Mouse (Mus musculus) embryonic facial prominence, embryonic 10.5 days (tissue): ENCODE measurements around the gene Olfr1419. TPM values are rescaled to one million over a fixed set of nuclear protein-coding genes. Genes with fewer than 3 reads are reported as not detected.
"Not testable (repeated sequence)": the region's sequence is repeated elsewhere in the genome, so short reads cannot be mapped to it uniquely, and the experiment has no call there.

Experiments used
- DNase-seq: peaks from one replicate; pipeline ENCODE4 v3.0.0-alpha.2; 2017; ENCODE audit warnings: low spot score
- H3K27ac ChIP-seq: fragments of 300-500 bp; sonication (generic); replicated peaks from 2 replicates; pipeline ENCODE4 v1.5.1; 2016; ENCODE audit warnings: mild to moderate bottlenecking
- H3K27me3 ChIP-seq: fragments of 300-500 bp; sonication (generic); replicated peaks from 2 replicates; pipeline ENCODE4 v1.6.1; 2016; ENCODE audit warnings: low read depth, mild to moderate bottlenecking; ENCODE audit not compliant: poor library complexity, severe bottlenecking
- H3K36me3 ChIP-seq: fragments of 300-500 bp; sonication (generic); replicated peaks from 2 replicates; pipeline ENCODE4 v1.6.1; 2016; ENCODE audit warnings: mild to moderate bottlenecking, moderate library complexity
- H3K4me1 ChIP-seq: fragments of 300-500 bp; sonication (generic); 2 replicates; pipeline ENCODE4 v1.6.1; 2016
- H3K4me3 ChIP-seq: fragments of 300-500 bp; sonication (generic); 2 replicates; pipeline ENCODE4 v1.5.1; 2016; ENCODE audit warnings: mild to moderate bottlenecking, moderate library complexity
- H3K9me3 ChIP-seq: fragments of 300-500 bp; sonication (generic); 2 replicates; pipeline ENCODE4 v1.6.1; 2016; ENCODE audit warnings: mild to moderate bottlenecking
- whole genome bisulfite sequencing: fragments of 180-500 bp; shearing (Covaris S2); methylation state at CpG from one replicate; pipeline ENCODE4 v1.1.7; 2016; 5-methylcytosine and 5-hydroxymethylcytosine counted together
- polyA plus RNA-seq: library from polyadenylated mRNA; unstranded; fragments of >200 nt; fragmentation: Nextera tagmentation; extraction: Ambion mirVana; gene quantifications from 2 replicates; pipeline ENCODE4 v1.2.1, GENCODE M21; 2016

Gene Olfr1419
- polyA plus RNA-seq = not detected in 2 replicates

- no peaks in the 10 kb centered on the region for H3K27me3 ChIP-seq
- no peak for DNase-seq
- no peaks in the 10 kb centered on the region for H3K36me3 ChIP-seq
- H3K4me3 ChIP-seq = no peak within 1 kb of the TSS
- H3K27ac ChIP-seq = no peak within 1 kb of the TSS
- WGBS = 49% methylated on average over 1 of the region's 1 CpGs
- no peaks in the 10 kb centered on the region for H3K4me1 ChIP-seq
- H3K9me3 ChIP-seq = no peaks in the 10 kb centered on the region
Measured at GRCm38 (mm10) chr19:11875006-11875405, at the start of gene Olfr1419. Gene Olfr1419, minus strand, starts transcription at chr19:11875106.

- not testable (repeated sequence) for DNase-seq, H3K4me3 ChIP-seq, H3K27me3 ChIP-seq, H3K9me3 ChIP-seq, H3K27ac ChIP-seq, H3K4me1 ChIP-seq
- peaks cover 86% of the 10 kb centered on the region for H3K36me3 ChIP-seq
- 97% methylated on average over 2 of the region's 2 CpGs for WGBS
Measured at GRCm38 (mm10) chr19:11922515-11922914, 47.6 kb upstream of the Olfr1419 start.

GRCm38 (mm10) chr19:11922068-11922467 is 47.2 kb upstream of the Olfr1419 start:
- Histone ChIP-seq H3K4me3 (no peak overlapping the region), H3K27me3 (no peaks in the 10 kb centered on the region), H3K36me3 (peaks cover 86% of the 10 kb centered on the region), H3K27ac (no peak overlapping the region), H3K4me1 (no peaks in the 10 kb centered on the region), H3K9me3 (no peaks in the 10 kb centered on the region)
- no peak for DNase-seq
- 84% methylated on average over 1 of the region's 1 CpGs for WGBS

- Histone ChIP-seq H3K4me3 (no peak overlapping the region), H3K36me3 (peaks cover 53% of the 10 kb centered on the region), H3K27me3 (no peaks in the 10 kb centered on the region), H3K4me1 (peaks cover 12% of the 10 kb centered on the region), H3K27ac (no peak overlapping the region), H3K9me3 (no peaks in the 10 kb centered on the region)
- 91% methylated on average over 2 of the region's 2 CpGs for WGBS
- DNase-seq = no peak
Measured at GRCm38 (mm10) chr19:11915804-11916203, 40.9 kb upstream of the Olfr1419 start.

GRCm38 (mm10) chr19:11912533-11913121 is 37.7 kb upstream of the Olfr1419 start:
- H3K4me1 ChIP-seq = peaks cover 12% of the 10 kb centered on the region
- peaks cover 35% of the 10 kb centered on the region for H3K36me3 ChIP-seq
- DNase-seq = no peak
- no peaks in the 10 kb centered on the region for H3K9me3 ChIP-seq
- peak overlapping the region; percentile 84 for H3K4me3 ChIP-seq
- 1% methylated on average over 54 of the region's 54 CpGs for WGBS
- H3K27me3 ChIP-seq = no peaks in the 10 kb centered on the region
- H3K27ac ChIP-seq = peak overlapping the region; percentile 96

- peak within 1 kb of the TSS; percentile 96 for H3K27ac ChIP-seq
- peaks cover 12% of the 10 kb centered on the region for H3K4me1 ChIP-seq
- DNase-seq = peak; percentile 99
- peak within 1 kb of the TSS; percentile 84 for H3K4me3 ChIP-seq
- H3K9me3 ChIP-seq = no peaks in the 10 kb centered on the region
- peaks cover 29% of the 10 kb centered on the region for H3K36me3 ChIP-seq
- no peaks in the 10 kb centered on the region for H3K27me3 ChIP-seq
- under 1% methylated on average over 53 of the region's 53 CpGs for WGBS
Measured at GRCm38 (mm10) chr19:11912037-11912532, 37.2 kb upstream of the Olfr1419 start, which contains the start of gene Patl1. Gene Patl1, plus strand, starts transcription at chr19:11912399.

GRCm38 (mm10) chr19:11911603-11912002 is 36.7 kb upstream of the Olfr1419 start:
- 5% methylated on average over 17 of the region's 17 CpGs for WGBS
- Histone ChIP-seq H3K27me3 (no peaks in the 10 kb centered on the region), H3K27ac (peak overlapping the region; percentile 96), H3K9me3 (no peaks in the 10 kb centered on the region), H3K36me3 (peaks cover 25% of the 10 kb centered on the region), H3K4me3 (peak overlapping the region; percentile 84), H3K4me1 (peaks cover 12% of the 10 kb centered on the region)
- no peak for DNase-seq

- WGBS = 93% methylated on average over 5 of the region's 5 CpGs
- Histone ChIP-seq H3K9me3 (no peaks in the 10 kb centered on the region), H3K27ac (no peak overlapping the region; the same call in 1 of the 2 replicates), H3K4me3 (peak overlapping the region; percentile 84), H3K4me1 (peaks cover 12% of the 10 kb centered on the region), H3K36me3 (peaks cover 19% of the 10 kb centered on the region), H3K27me3 (no peaks in the 10 kb centered on the region)
- DNase-seq = no peak
Measured at GRCm38 (mm10) chr19:11911021-11911420, 36.1 kb upstream of the Olfr1419 start.

- no peak for DNase-seq
- Histone ChIP-seq H3K4me3 (no peak within 1 kb of the TSS), H3K36me3 (no peaks in the 10 kb centered on the region), H3K27me3 (no peaks in the 10 kb centered on the region), H3K9me3 (no peaks in the 10 kb centered on the region), H3K4me1 (no peaks in the 10 kb centered on the region), H3K27ac (no peak within 1 kb of the TSS)
- WGBS = 57% methylated on average over 1 of the region's 1 CpGs
Measured at GRCm38 (mm10) chr19:11886265-11886664, 11.4 kb upstream of the Olfr1419 start, which contains the start of gene Olfr1420. Gene Olfr1420, plus strand, starts transcription at chr19:11886565.

- DNase-seq, H3K27me3 ChIP-seq, H3K9me3 ChIP-seq, H3K4me3 ChIP-seq, H3K27ac ChIP-seq, H3K36me3 ChIP-seq, H3K4me1 ChIP-seq: not testable (repeated sequence)
- 64% methylated on average over 22 of the region's 22 CpGs for WGBS
Measured at GRCm38 (mm10) chr19:11878404-11878803, 3.5 kb upstream of the Olfr1419 start.

GRCm38 (mm10) chr19:11867837-11868236 is 7.1 kb downstream of the Olfr1419 start:
- Histone ChIP-seq H3K4me3 (no peak overlapping the region), H3K9me3 (0 out of 2 replicates have a peak, but pooled peaks cover 3% of the 10 kb centered on the region), H3K27me3 (no peaks in the 10 kb centered on the region), H3K27ac (no peak overlapping the region), H3K4me1 (no peaks in the 10 kb centered on the region), H3K36me3 (no peaks in the 10 kb centered on the region)
- DNase-seq = no peak
- WGBS = 85% methylated on average over 2 of the region's 2 CpGs

GRCm38 (mm10) chr19:11860966-11861365 is 13.9 kb downstream of the Olfr1419 start, which contains the start of gene Olfr1418:
Gene Olfr1418, minus strand, starts transcription at chr19:11861066.
- DNase-seq = no peak
- Histone ChIP-seq H3K27ac (no peak within 1 kb of the TSS), H3K4me3 (no peak within 1 kb of the TSS), H3K36me3 (no peaks in the 10 kb centered on the region), H3K9me3 (no peaks in the 10 kb centered on the region), H3K4me1 (no peaks in the 10 kb centered on the region), H3K27me3 (no peaks in the 10 kb centered on the region)
- 95% methylated on average over 1 of the region's 1 CpGs for WGBS

- H3K27ac ChIP-seq = no peak overlapping the region
- WGBS = 81% methylated on average over 6 of the region's 6 CpGs
- H3K9me3 ChIP-seq = no peaks in the 10 kb centered on the region
- H3K4me3 ChIP-seq = no peak overlapping the region
- H3K36me3 ChIP-seq = no peaks in the 10 kb centered on the region
- DNase-seq = no peak
- H3K4me1 ChIP-seq = no peaks in the 10 kb centered on the region
- no peaks in the 10 kb centered on the region for H3K27me3 ChIP-seq
Measured at GRCm38 (mm10) chr19:11856506-11856905, 18.4 kb downstream of the Olfr1419 start.
